Mouse (Mus musculus): ENCODE measurements around the gene Mfrp.

Gene Mfrp

DNA sequence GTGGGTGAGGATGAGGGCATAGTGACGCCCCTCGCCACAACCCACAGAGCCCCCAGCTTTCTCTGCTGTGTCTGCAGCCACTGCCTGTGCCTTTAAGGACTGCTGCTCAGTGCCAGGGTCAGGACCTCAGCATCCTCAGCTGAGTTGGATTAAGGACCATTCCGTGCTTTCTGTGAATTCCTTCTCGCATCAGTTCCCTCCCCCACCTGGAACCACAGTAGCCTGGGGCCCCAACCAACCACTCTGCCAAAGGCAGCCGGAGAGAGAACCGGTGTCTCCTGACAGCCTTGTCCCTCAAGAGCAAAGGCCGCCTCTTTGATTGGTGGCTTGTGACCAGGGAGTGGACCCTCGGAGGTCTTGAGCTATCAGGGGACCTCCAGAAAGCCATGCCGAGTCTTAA, at the start of gene Mfrp:
Mfrp (plus strand) TSS at position 240 of the 400 bp plus-strand sequence.
- no peak for DNase-seq (ENCODE audit: low spot score)

DNA sequence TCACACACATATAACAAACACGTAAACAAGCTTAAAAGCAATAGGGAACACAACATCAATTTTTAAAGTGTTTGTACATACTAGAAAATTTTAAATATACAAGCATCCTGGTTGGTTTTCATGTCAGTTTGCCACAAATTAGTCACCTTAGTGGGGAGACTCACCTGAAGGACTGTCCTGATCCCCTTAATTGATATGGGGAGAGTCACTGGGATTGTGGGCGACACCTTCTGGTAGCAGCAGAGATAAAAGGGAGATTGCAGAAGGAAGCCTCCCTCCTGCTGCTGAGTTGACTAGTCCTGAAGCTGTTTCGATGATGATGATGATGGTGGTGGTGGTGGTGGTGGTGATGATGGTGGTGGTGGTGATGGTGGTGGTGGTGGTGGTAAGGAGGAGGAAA, 48.7 kb upstream of the Mfrp start:
- no peak for DNase-seq (ENCODE audit: low spot score)

DNA sequence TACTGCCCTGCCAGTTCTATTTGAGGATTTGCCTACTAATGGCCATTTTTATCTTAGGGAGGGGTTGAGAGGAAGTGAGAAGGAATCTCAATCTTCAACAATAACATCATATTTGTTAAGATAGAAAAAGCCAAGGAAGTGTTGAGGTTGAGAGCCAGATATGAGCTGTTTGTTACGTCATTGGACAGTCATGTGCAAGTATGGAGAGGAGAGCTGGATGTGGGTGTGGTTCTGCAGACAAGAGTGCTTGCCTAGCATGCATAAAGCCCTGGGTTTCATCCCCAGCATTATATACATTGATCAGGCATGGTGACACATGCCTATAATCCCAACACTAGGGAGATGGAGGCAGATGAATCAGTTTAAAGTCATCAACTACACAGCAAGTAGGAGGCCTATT, 47.6 kb upstream of the Mfrp start:
- DNase-seq (ENCODE audit: low spot score): no peak

DNA sequence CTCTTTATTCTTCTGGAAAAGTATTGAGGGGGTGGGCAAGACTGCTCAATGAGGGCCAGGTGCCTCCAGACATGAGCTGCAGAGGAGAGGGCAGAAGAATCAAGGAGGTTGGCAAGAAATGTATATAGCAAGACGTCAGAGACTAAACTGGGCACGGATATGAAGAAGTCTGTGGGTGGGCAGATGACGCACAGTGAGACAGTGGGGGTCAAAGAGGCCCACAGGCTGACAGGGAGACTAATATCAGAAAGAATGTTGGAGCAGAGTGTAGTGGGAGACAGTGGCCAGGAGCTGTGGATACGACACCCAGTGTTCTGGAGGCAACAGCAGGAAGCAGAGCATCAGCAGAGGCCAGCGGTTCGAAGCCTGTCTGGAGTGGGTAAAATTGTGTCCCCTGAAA, 42.9 kb upstream of the Mfrp start:
- DNase-seq (ENCODE audit: low spot score): no peak

DNA sequence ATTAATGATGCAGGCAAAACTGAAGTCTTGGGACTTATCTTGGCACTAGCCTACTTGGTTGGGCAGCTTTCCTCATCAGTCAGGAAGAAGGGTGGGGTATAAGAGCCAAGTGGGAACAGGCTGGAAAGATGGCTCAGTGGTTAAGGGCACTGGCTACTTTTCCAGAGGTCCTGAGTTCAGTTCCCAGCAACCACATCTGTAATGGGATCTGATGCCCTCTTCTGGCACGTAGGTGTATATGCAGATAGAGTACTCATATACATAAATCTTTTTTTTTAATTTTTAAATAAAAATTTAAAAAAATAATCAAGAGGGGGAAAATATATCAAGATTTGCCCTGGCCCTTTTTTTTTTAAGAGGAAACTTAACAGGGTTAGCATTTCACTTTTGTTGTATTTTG, 36.4 kb upstream of the Mfrp start:
- no peak for DNase-seq (ENCODE audit: low spot score)

DNA sequence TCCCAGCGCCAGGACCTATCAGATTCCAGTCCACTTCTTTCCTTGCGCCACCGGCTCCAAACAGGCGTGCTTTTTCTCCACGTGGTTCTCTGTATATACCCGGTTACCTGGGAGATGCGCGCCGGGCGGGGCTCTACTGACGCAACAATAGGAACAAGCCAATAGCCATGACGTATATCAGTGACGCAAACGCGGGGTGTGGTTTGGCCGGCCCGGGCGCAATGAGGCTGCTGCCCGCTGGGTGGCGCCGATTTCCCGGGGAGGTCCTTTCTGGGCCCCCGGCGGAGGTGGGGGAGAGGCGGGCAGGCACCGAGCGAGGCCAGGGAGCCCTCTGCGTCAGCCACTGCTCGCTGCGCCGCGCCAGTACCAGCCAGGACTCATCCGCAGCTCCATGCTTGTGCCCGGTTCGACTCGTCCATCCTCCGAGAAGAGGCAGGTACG, 34.7 kb upstream of the Mfrp start, which contains the start of gene Usp2:
Usp2 (plus strand) TSS at position 237 of the 441 bp plus-strand sequence.
- DNase-seq (ENCODE audit: low spot score): peak; percentile 98

DNA sequence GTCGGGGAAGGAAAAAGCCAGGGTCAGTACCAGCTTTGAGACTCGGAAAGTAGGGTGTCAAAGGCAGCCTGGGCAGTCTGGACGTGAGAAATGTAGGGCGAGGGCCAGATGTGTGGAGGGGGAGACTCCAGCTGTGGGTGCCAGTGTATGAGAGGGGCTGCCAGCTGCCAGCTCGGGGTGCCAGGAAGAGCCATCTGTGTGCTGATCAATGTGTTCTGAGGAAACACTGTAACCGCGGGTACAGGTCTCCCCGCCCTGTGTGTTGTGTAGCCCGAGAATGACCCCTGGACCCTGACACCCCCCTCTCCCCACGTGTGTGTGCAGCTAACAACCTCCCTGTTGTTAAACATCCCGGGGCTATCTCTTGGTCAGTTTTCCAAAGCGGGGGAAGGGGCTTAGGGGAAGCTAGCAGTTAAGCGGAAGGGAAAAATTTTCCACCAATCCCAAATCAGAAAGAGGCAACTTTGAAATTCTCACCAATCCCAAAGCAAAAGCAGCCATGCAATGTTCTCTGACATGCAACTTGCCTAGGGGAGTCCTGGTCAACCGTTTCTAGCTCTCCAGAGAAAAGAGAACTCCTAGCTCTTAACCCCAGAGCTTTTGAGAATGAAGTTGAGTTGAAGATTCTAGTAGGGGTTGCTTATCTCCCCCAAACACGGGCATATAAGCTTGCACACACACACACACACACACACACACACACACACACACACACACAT, 34.1 kb upstream of the Mfrp start:
- DNase-seq (ENCODE audit: low spot score): no peak

DNA sequence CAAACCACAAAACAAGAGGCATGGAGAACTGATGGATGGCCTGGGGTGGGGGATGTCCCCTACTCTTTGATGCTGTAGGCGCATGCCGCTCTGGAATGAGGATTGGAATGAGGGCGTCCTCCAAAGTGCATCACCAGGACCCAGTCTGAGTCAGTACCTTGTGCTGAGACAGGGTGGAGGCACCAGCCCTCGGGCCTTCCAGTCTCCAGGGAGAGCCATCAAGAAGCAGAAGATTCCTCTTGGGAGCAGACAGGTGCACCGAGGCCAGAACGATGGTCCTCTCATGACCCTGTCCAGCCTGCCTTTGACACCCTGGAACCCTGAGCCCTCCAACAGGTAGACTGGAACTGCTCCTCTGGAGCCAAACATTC, 33.6 kb upstream of the Mfrp start:
- no peak for DNase-seq (ENCODE audit: low spot score)

DNA sequence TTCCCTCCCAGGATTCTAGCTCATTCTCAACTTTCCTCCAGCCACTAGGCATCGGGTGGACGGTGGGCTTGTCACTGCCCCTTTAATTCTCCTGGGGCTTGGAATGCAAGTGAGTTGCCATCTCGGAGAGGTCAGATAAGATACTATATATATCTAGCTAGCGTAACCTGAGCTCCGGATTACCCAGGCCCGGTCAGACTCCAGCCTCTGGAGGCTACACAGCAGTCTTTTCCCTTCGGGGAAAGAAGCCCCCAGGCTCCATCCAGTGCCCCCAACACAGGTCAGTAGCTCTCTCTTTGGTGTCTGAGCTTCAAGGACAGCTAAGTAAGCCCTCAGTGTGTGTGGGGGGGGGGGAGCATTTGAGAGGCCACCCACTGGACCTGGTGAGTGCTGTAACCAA, 32.3 kb upstream of the Mfrp start:
- no peak for DNase-seq (ENCODE audit: low spot score)

DNA sequence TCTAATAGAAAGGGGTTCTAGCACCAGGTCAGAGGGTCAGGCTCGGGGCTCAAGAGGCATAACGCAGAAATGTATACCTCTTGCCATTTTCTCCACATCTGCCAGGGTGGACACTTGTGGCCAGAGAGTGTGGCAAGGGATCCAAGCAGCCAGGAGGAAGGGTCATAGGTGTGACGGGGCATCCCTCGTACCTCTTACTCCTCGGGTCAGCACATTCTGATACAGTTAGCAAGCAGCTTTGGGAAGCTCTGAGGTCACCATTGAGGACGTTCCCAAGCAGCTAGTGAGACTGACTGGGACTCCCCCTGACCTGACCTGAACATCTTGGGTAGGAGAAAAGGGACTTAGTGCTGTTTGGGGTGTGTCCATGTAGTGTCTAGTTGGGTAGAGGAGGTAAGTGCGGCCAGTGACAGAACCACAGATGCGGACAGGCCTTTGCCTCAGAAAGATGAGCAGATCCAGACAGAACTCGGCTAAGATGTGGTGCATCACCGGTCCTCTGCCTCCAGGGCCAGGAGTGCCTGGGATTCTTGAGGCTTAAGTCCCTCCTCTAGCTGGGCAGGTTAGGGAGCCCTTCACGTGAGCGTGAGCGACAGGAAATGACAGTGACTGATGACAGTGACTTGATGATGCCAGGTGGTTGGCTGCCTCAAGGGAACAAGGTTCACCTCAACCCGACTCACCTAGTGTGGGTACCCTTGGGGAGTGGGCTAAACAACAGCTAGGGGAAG, 31.3 kb upstream of the Mfrp start:
- no peak for DNase-seq (ENCODE audit: low spot score)

DNA sequence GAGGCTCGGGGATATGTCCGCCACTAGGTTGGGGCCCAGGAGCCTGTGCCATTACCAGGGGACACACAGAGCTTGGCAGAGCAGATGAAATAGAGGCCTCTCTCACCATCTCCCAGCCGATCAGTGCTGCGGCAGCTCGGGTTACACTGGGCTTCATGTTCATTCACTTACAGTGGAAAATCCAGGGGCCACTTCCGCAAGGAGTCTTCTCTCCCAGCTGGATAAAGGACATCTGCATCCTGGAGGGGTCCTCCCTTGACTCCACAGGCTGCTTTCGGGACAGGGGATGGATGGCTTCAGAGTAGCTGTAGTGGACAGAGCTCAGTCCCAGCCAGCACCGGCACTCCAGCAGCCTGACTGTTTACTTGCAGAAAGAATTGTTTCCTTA, 30.7 kb upstream of the Mfrp start:
- no peak for DNase-seq (ENCODE audit: low spot score)

DNA sequence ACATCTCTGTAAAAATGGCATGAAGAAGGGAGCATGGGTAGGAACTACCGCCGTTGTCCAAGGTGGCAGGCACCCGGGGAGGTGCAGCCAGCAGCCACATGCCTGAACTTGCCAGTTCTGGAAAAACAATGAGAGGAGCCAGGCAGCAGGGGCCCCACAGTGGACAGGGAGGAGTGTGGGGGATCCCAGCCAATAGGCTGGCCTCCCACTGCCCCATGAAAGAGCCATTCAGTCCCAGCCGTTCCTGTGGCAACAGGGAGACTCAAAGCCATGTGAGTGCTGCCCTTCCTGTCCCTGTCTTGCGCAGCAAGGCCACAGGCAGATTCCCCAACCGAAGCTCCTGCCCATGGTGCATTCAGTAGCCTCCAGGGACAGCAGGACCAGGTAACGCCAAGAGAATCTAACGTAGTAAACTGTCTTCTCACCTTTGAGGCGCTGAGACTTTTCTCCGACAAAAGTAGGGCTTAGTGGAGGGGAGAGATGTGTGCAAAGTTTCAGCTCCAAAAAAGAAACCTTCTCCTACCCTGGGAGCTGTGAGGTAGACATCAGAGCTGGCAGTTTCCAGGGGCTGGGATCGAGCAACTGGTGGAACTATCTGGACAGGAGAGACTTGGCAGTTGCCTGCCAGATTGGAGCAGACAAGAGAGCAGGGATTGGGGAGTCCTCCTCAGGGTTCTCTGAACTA, 29.5 kb upstream of the Mfrp start:
- no peak for DNase-seq (ENCODE audit: low spot score)

DNA sequence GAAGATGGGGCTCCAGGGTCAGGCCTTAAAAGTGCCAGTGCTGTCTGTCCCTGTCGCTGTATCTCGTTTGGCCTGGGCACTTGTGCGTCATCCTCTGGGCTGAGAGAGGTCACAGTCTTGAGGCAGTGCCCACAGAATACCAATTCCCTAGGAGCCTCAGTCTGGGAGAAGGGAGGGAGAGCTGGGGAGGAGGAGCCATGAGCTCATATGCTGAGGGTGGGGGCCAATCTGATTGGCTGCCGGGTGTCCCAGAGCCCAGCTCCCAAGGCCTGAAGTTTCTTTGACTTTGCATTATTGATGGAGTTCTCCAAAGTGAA, 29.0 kb upstream of the Mfrp start:
- DNase-seq (ENCODE audit: low spot score): no peak

DNA sequence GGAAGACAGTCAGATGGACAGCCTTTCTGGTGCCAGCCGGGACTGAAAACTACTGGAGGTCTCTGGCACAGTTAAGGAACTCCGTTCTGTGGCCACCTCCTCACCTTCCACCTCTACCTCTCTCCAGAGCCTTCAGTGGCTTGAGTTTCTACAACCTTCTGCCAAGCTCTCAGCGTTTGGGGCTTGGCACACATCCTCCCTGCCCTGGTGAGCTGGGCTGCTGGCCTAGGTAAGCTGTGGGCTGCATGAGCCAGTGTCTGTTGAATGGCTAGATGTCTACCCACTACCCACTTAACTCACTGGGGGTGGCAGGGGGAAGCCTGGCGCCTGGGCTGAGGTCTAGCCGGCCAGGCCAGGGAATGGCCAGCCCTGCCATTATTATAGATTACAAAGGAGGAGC, 28.4 kb upstream of the Mfrp start:
- DNase-seq (ENCODE audit: low spot score): no peak

DNA sequence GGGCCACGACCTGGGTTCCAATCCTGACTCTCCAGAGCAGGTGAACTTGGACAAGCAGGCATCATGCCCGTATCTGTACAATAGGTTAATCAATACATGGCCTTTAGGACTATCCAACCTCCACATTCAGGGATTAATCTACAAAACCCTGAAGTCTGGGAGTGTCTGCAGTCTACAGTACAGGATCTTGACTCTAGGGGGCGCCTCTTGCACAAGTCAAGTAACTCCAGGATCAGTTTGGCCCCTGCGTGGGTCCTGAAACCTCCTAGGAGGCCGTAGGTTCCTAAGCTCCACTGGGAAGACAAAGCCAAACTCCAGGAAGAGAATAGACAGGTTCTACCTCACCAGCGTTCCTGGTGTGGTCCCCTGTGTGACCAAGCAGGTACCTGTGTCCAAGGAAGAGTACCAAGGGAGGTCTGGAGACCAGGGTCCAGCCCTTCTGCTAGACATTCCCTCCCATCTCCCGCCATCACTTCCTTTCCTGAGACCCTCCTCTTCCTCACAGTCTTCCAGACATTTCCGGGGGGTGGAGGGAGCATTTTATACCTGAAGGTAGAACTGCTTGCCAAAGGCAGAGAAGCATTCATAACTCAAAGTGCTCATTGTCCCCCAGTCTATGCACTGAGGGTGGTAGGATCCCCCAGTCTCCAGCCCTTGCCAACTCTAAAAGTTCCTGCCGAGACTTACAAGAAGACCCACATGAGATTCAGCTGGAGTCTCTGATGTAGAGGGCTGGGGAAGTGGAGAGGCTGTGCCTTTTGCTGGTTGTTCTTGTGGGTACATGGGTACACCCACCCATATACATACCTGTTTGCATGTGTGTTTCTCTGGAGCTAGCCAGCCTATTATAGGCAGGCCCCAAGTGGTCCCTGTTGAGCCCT, 26.9 kb upstream of the Mfrp start:
- no peak for DNase-seq (ENCODE audit: low spot score)

DNA sequence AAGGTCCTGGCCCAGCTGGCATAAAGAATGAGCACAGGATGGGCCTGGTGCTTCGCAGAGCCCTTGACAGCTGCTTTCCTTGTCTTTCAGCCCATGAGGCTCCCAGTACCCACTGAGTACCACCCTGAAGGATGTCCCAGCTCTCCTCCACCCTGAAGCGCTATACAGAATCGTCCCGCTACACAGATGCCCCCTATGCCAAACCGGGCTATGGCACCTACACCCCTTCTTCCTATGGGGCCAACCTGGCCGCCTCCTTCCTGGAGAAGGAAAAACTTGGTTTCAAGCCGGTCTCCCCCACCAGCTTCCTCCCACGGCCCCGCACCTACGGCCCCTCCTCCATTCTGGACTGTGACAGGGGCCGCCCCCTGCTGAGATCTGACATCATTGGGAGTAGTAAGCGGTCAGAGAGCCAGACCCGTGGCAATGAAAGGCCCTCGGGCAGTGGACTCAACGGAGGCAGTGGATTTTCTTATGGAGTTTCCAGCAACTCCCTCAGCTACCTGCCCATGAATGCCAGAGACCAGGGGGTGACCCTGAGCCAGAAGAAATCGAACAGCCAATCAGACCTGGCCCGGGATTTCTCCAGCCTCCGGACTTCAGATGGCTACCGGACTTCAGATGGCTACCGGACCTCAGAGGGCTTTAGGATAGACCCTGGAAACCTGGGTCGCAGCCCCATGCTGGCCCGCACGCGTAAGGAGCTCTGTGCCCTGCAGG, 26.1 kb upstream of the Mfrp start:
- no peak for DNase-seq (ENCODE audit: low spot score)

DNA sequence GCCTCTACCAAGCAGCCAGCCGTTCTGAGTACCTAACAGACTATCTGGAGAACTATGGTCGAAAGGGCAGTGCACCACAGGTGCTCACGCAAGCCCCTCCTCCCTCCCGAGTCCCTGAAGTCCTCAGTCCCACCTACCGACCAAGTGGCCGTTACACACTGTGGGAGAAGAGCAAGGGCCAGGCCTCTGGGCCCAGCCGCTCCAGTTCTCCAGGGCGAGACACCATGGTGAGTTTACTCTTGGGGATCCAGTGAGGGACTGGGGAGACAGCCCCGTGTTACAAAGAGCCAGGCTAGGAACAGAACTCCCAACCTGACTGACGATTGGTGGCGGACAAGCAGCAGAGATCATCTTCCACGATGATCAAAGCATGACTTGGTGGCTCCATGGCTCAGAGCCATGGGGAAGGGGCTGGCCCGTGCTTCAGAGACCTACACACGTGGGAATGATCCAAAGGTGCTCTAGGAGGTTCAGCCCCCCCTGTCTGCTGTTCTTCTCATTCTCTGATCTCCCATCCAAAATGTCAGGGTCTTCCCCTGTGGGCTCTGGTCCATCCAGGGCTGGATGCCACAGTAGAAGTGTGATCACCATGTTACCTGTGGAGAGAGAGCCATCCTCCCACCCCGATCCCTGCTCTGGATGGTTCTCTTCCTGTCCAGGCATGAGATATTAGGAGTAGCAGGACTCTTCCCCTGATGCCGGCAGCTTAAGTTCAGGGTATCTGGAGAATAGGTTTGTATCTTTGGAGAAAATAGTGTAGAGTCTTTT, 25.3 kb upstream of the Mfrp start:
- DNase-seq (ENCODE audit: low spot score): no peak

DNA sequence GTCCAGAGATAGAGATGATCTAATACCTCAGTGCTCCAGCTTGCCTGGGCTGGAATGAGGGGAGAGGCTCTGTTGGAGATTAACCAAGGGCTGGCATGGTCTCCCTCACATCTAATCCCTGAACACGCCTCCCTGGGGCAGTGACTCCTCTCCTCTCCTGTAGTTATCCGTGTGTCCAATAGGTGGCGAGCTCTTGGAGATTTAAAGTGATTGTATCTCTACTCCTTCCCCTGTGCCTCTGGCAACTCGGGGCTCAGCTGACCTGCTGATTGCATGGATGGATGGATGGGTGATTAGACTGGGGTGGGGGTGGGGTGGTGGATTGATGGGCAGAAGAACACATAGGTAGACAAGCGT, 24.8 kb upstream of the Mfrp start:
- DNase-seq (ENCODE audit: low spot score): peak; percentile 61

DNA sequence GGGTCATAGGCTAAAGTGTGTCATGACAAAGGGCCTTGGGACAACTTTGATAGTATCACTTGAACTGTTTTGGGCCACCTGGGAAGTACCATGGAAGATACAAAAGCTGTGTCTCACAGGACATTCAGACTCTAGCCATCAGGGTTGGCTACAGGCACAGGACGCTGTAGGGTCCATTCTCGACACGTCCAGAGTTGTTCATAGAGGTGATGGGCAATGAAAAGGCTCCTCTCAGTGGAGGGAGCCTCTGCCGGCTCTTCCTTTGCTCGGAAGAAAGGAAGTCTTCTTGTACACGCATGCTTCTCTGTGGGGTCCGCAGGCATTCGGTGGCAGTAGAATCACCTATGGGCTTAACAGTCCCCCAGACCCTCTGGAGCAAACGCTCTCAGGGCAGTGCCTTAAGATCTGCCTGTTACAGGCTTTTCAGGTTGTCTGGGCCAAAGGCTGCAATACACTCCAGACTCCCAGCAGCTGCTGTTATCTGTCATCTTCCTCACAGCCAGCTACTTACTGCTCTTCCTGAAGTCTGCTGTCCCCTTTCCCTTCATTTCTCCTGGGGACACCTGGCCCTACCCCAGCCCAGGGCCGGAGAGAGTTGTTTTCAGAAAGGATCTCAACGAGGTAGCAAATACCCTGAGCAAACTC, 24.1 kb upstream of the Mfrp start:
- DNase-seq (ENCODE audit: low spot score): no peak

DNA sequence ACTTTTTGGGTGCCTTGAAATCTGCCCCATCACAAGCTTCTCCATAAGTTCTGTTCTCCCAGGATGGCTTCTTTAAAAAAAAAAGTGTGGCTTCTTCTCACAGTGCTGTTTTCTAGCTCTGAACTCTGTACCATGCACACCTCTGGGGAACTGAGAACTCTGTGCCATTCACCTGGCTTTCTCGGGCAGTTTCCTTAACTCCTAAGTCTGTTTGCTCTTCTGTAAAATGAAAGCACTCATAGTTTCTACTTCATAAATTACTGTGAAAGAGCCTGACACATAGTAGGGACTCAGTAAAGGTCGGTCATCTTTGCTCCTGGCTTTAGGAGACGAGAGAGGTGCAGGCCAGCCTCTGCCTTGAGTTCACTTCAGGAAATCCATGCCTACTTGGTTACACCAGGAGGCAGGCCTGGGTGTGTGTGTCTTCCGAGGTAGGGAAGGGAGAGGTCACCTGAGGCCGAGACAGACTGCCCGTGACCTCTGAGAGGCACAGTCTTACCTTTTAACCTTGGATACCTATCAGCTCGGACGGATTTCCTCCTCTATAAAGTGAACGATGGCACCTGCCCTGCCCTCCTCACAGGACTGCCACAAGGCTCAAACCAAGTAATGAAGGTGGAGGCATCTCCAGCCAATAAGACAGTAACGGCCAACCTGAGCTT, 23.3 kb upstream of the Mfrp start:
- DNase-seq (ENCODE audit: low spot score): no peak
